Mouse (Mus musculus) spleen, postnatal 36 days (tissue): ENCODE measurements around the gene Sde2.
A peak's percentile ranks its signal among the peaks of the same experiment; 100 is the strongest.
"Not testable (repeated sequence)": the region's sequence is repeated elsewhere in the genome, so short reads cannot be mapped to it uniquely, and the experiment has no call there.

ENCODE experiments used
- DNase-seq, 2 experiments: peaks; one replicate each; pipeline ENCODE4 v3.0.0; 2022; ENCODE audit warnings: low spot score in 2 of 2, mixed read lengths in 1 of 2

Sde2 gene

GRCm38 (mm10) chr1:180884484-180884883 is 33.6 kb downstream of the Sde2 start:
- peak; percentile 25 to 42 for DNase-seq

GRCm38 (mm10) chr1:180888556-180889042 is 37.7 kb downstream of the Sde2 start:
- peak; percentile 37 to 67 for DNase-seq

- no peak for DNase-seq
These were observed 38.2 kb downstream of the Sde2 start for GRCm38 (mm10) chr1:180889172-180889571.

DNA sequence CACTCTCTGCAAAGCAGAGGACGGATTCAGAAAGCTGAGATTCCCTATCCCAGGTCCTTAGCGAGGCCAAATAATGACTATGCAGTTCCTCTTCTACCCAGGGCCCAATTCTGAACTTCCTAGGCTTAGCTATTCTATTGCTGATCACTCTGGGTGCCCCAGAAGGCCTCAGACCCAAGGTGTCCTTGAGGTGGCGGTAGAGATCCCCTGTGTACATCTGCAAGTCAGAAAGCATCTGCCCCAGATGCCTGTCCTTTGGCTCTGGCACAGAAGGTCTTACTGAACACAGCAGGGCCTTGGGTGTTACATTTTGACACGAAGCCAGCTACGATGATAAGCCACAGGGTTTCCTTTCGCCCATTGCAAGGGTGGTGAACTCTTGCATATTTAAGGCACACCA is 38.9 kb downstream of the Sde2 start:
- DNase-seq, result peak; percentile 39 to 53

DNA sequence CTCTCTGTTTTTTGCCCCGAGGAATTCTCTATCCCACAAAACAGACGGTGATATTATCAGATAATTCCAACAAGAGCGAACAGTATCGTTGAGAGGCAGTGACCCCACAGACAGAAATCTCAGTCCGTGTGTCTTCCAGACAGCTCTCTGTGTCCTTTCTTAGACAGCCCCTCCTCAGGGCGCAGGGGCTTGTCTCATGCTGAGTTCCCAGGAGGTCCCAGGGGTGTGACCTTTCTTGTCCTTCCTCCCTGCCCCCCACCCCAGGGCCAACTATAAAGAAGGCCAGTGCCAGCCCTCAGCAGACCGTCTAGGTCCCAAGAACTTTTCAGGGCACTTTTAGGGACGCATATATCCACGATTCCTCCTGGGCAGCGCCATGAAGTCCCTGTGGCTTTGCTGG is 41.9 kb downstream of the Sde2 start, which contains the start of gene Lefty2:
Gene Lefty2, plus strand, starts transcription at position 301 of the 400 bp plus-strand sequence.
- DNase-seq, result no peak

DNA sequence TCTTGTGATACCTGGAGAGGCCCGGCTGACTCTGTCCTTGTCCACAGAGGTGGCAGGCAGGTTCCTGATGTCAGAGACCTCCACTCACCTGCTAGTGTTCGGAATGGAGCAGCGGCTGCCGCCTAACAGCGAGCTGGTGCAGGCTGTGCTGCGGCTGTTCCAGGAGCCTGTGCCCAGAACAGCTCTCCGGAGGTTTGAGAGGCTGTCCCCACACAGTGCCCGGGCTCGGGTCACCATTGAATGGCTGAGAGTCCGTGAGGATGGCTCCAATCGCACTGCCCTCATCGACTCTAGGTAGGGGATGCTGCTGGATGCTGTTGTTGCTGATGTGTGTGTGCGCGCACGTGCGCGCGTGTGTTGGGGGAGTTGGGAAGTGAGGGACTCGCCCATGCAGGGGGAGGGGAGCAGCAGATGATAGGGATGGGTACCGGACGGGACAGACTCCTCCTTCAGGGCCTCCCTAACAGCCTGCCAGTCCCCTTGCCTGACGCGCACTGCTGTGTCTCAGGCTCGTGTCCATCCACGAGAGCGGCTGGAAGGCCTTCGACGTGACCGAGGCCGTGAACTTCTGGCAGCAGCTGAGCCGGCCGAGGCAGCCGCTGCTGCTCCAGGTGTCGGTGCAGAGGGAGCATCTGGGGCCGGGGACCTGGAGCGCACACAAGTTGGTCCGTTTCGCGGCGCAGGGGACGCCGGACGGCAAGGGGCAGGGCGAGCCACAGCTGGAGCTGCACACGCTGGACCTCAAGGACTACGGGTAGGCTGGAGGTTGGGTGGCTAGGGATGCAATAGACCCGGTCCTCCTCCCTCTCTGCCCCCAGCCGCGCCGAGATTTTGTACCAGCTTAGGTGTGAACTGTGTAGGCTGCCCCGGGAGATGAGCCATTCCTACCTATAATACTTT is 43.4 kb downstream of the Sde2 start:
- not testable (repeated sequence) for DNase-seq

- peak in 1 of 2 experiments; percentile 60 for DNase-seq
These were observed 50.2 kb downstream of the Sde2 start for GRCm38 (mm10) chr1:180901107-180901506.

DNA sequence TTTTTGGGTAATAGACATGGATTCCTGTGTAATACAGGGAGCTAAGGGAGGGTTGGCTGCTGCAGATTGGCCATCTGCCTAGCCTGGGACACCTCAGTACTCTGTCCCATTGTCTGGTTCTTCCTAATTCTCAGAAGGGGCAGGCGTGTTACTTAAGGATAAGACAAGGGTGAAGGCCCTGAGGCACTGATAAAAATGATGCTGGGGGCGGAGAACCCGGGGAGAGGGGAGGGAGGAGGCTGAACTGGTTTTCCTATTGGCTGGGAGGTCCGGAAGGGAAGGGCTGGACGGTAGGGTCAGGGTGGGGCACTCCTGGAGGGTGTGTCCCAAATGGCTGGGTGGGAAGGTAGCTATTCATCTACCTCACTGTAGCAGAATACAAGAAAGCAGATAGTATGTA is 52.0 kb downstream of the Sde2 start:
- DNase-seq, result peak; percentile 68 to 81

GRCm38 (mm10) chr1:180903666-180904038 is 52.7 kb downstream of the Sde2 start:
- DNase-seq, result no peak

DNA sequence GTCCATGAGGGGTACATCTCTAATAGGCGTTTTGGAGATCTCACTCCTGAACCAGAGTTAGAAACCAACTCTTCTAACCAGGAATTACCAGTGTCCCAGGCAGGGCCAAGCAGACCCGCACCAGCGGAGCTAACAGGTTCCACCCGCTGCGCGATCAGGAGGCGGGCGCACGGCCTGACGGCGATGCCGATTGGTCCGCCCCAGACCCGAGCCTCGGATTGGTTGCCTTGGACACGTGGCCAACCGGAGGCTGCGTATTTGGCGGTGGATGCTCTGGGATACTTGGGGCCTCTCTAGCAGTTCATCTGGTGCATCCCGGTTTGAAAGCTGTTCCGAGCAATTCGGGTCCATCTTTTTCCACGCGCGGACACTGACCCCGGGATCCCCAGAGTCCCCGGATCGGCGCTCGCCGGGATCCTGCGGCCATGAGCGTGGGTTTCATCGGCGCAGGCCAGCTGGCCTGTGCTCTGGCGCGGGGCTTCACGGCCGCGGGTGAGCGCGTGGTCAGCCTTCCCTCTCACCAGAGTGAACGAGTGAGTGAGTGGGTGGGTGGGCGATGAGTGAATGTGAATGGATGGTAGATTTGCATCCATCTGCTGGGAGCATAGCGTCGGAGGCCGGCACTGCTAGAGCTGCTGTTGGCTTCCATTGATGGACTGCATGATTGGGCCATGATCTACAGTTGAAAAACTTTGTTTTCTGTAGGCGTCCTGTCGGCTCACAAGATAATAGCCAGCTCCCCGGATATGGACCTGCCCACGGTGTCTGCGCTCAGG is 53.3 kb downstream of the Sde2 start, which contains the start of gene Pycr2:
Gene Pycr2, plus strand, starts transcription at position 255 of the 776 bp plus-strand sequence.
- peak; percentile 91 to 94 for DNase-seq

GRCm38 (mm10) chr1:180904815-180905080 is 53.8 kb downstream of the Sde2 start:
- no peak for DNase-seq

DNA sequence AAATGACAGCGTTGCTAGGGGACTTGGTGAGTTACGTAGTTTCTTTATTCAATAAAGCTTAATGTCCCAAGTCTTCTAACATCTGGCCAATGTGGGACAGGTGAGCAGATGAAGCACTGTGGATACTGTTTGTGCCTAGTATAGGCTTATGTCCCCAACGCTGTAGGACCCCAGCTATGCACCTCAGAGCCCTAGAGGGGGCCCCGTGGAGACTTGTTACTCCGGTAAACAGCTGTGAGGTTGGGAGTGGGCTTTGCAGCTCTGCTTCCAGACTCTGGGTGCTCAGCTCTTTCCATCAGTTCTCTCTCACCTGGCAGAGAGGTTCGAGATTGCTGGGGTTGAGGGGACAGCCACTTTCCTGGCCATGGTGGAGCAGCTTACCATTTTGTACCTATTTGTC is 54.4 kb downstream of the Sde2 start:
- no peak for DNase-seq

- DNase-seq, result no peak
These were observed 54.9 kb downstream of the Sde2 start for GRCm38 (mm10) chr1:180905876-180906275.

DNA sequence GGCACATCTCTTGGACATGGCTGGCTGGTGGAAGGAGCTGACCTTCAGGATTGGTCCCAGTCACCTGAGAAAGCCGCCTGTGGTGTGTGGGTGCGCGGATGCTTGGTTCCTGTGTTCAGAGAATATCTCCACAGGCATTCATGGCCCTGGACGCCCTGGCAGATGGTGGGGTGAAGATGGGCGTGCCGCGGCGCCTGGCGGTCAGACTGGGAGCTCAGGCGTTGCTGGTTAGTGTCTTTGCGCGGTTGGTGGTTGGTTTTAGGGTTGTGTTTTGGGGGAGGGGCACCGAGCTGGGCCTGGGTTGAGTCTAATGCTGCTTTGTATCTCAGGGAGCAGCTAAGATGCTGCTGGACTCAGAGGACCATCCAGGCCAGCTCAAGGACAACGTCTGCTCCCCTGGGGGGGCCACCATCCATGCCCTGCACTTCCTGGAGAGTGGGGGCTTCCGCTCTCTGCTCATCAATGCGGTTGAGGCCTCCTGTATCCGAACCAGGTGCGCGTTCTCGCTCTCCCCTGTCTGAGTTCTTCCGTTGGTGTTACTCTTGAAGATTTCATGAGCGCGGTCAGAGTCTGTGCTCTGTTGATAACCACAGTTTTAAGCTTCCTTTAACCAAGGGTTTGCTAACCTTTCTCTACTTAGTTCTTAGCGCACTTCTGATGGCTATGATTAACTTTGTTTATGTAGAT is 55.7 kb downstream of the Sde2 start:
- no peak for DNase-seq

DNA sequence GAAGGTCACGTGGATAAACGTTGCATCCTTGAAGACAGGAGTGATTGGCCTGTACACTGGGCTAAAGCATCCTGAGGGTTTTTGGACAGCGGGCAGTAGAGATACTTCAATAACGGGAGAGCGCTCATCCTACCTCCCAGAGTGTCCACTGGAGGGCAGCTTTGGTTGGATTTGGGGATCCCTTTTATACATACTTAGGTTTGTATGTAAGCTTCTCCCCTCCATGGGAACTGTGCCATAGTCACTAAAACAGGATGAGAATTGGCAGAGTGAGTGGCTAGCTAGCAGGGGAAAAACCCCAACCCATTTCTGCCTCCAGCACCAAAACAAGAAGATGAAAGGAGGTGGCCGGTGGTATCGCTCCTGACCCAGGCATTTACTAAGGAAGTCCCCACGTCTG is 60.2 kb downstream of the Sde2 start:
- no peak for DNase-seq

GRCm38 (mm10) chr1:180911653-180912287 is 60.8 kb downstream of the Sde2 start:
- DNase-seq, result no peak

DNA sequence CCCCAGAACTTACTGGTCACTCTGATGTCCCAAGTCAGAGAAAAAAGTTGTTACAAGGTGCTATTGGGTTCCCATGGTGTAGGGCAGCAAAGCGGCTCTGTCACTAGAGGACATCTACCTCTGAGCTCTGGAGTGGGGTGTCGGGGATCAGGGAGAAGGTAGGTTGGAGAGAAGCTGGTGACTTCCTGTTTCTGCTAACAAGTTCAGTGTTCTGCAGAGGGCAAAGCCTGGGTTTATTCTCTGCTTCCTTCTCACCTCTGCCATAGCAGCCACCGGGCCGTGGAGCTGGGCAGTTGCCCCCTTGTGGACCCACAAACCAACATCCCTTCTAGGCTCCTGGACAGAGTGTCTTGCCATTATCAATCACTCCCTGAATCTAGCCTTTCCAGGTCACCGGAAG is 61.9 kb downstream of the Sde2 start:
- DNase-seq, result no peak

GRCm38 (mm10) chr1:180913797-180914196 is 62.9 kb downstream of the Sde2 start:
- DNase-seq, result no peak

DNA sequence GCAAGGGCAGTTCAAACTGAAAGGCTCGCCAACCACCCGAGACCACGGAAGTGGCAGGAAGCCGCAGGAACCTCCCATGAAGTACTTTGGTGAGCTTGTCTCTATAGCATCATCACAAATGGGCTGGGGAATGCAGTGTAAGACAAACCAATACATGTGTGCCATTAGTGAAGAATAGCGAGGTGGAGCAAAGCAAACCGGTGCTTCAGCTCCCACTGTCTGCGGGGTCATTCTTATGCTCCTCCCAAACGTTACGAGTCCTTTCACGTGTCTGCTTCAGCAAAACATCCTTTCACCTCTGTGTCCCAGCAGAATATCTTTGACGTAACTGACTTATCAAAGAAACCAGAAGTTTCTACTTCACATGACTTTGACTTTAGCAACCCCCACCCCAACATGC is 65.5 kb downstream of the Sde2 start:
- DNase-seq, result no peak

GRCm38 (mm10) chr1:180917053-180917452 is 66.1 kb downstream of the Sde2 start:
- no peak for DNase-seq
